Mouse (Mus musculus): ENCODE results near the gene Dop1b.
"Not testable (repeated sequence)": the region's sequence is repeated elsewhere in the genome, so short reads cannot be mapped to it uniquely, and the experiment has no call there.

DNA sequence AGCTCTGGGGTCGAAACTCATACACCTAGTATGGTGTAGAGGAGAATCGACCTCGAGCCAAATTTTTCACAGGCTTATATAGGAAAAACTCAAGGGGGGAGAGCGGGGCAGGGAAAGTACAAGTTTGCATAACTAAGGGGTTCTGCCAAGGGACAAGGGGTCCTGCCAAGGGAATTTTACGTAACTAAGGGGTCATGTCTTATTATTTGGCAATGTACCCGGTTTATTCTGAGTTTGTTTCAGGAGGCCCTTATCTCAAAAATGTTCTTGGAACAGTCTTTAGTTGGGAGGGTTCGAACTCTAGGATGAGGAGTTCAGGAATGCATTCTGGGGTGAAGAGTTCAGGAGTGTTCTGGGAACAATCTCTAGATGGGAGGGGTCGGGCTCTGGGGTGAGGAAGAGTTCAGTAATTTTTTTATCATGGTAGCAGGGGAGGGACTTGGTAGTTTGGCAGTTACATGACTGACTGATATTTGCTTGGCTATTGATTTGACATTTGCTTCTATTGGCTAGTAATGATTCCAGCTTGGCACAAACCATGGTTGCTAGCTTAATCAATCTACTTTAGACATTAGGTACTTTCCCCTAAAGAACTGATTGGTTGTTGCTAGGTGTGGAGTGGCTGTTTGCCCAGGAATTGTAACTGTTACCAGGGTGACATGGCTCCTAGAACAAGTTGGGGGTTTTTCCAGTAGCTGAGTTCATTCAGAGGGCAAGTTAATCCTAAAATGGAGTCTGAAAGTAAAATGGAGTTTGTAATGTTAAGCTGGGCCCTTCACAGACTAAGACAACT lies 110.9 kb downstream of the Dop1b start:
- TF ChIP-seq CTCF (IDR thresholded peaks at IDR 0.05; ENCODE audit: extremely low read depth, insufficient read depth, insufficient read length, insufficient replicate concordance); POLR2A (IDR thresholded peaks at IDR 0.05; ENCODE audit: low read depth, low read length): not testable (repeated sequence)

All from spleen, adult 2 months (tissue).